Mouse (Mus musculus) intestine, postnatal 0 days (tissue): ENCODE results near the gene Tmem171. TPM values are rescaled to one million over a fixed set of nuclear protein-coding genes. Genes with fewer than 3 reads are reported as not detected.
A peak's percentile ranks its signal among the peaks of the same experiment; 100 is the strongest.

ENCODE experiments used
- ATAC-seq: fragments of 200-750 bp; cut with Nextera tagmentation; 2 replicates; pipeline ENCODE4 v1.8.0; 2017; ENCODE audit warnings: mild to moderate bottlenecking, moderate TSS enrichment, moderate library complexity
- H3K27ac ChIP-seq: fragments of 300-500 bp; sonication (generic); 2 replicates; pipeline ENCODE4 v1.5.1; 2014; ENCODE audit warnings: mild to moderate bottlenecking, low read depth, low read length, moderate library complexity
- H3K27me3 ChIP-seq: fragments of 300-500 bp; sonication (generic); replicated peaks from 2 replicates; pipeline ENCODE4 v1.6.1; 2014; ENCODE audit warnings: low read length, mixed read lengths; ENCODE audit not compliant: control insufficient read depth, insufficient read depth
- H3K36me3 ChIP-seq: fragments of 300-500 bp; sonication (generic); 2 replicates; pipeline ENCODE4 v1.6.1; 2014; ENCODE audit warnings: mild to moderate bottlenecking, moderate library complexity; ENCODE audit not compliant: control insufficient read depth, insufficient read depth
- H3K4me1 ChIP-seq: fragments of 300-500 bp; sonication (generic); replicated peaks from 2 replicates; pipeline ENCODE4 v1.6.1; 2014; ENCODE audit warnings: antibody characterized with exemption, low read length, mixed read lengths; ENCODE audit not compliant: control insufficient read depth, insufficient read depth
- H3K4me2 ChIP-seq: fragments of 300-500 bp; sonication (generic); replicated peaks from 2 replicates; pipeline ENCODE4 v1.6.1; 2014; ENCODE audit warnings: low read depth, mild to moderate bottlenecking, moderate library complexity
- H3K4me3 ChIP-seq: fragments of 300-500 bp; sonication (generic); 2 replicates; pipeline ENCODE4 v1.5.1; 2014; ENCODE audit warnings: low read depth, low read length
- H3K9ac ChIP-seq: fragments of 300-500 bp; sonication (generic); 2 replicates; pipeline ENCODE4 v1.6.1; 2014; ENCODE audit warnings: mild to moderate bottlenecking, low read depth, low read length
- H3K9me3 ChIP-seq: fragments of 300-500 bp; sonication (generic); 2 replicates; pipeline ENCODE4 v1.6.1; 2016; ENCODE audit warnings: mixed run types; ENCODE audit not compliant: control insufficient read depth
- CTCF ChIP-seq: sonication (generic); IDR thresholded peaks from 2 replicates; pipeline ENCODE4 v1.5.1; 2016; ENCODE audit warnings: low read depth, mild to moderate bottlenecking, control low read depth, antibody characterized with exemption, moderate library complexity
- WGBS: fragments of 180-500 bp; shearing (Covaris S2); extraction: QIAGEN DNeasy Blood & Tissue Kit; methylation state at CpG from one replicate; pipeline ENCODE4 v1.1.7; 2014; 5-methylcytosine and 5-hydroxymethylcytosine counted together
- polyA plus RNA-seq: library from polyadenylated mRNA; unstranded; fragments of >200 nt; fragmentation: Nextera tagmentation; extraction: Ambion mirVana; gene quantifications from 2 replicates; pipeline ENCODE4 v1.2.1, GENCODE M21; 2015

The Tmem171 gene
- polyA plus RNA-seq, 1 experiment from 2014 or later: 56.7 TPM

- Histone ChIP-seq H3K9me3 (no peaks in the 10 kb centered on the region), H3K36me3 (no peaks in the 10 kb centered on the region), H3K9ac (no peak overlapping the region), H3K4me1 (no peaks in the 10 kb centered on the region), H3K4me2 (no peak overlapping the region), H3K4me3 (no peak overlapping the region), H3K27me3 (no peaks in the 10 kb centered on the region), H3K27ac (no peak overlapping the region)
- no peak for ATAC-seq
- 36% methylated on average over 4 of the region's 4 CpGs for WGBS
- no peak for TF ChIP-seq CTCF
Measured at GRCm38 (mm10) chr13:98679631-98680041, 15.0 kb downstream of the Tmem171 start.

GRCm38 (mm10) chr13:98679230-98679629 is 15.4 kb downstream of the Tmem171 start:
- no peak for TF ChIP-seq CTCF
- no peak overlapping the region for H3K4me3 ChIP-seq
- H3K9ac ChIP-seq: no peak overlapping the region
- no peaks in the 10 kb centered on the region for H3K9me3 ChIP-seq
- H3K4me1 ChIP-seq: no peaks in the 10 kb centered on the region
- H3K27ac ChIP-seq: no peak overlapping the region
- 84% methylated on average over 1 of the region's 1 CpGs for WGBS
- no peak overlapping the region for H3K4me2 ChIP-seq
- ATAC-seq: no peak
- no peaks in the 10 kb centered on the region for H3K27me3 ChIP-seq
- no peaks in the 10 kb centered on the region for H3K36me3 ChIP-seq

- ATAC-seq: no peak
- Histone ChIP-seq H3K27ac (no peak overlapping the region), H3K36me3 (no peaks in the 10 kb centered on the region), H3K9me3 (no peaks in the 10 kb centered on the region), H3K27me3 (no peaks in the 10 kb centered on the region), H3K9ac (no peak overlapping the region), H3K4me1 (no peaks in the 10 kb centered on the region), H3K4me2 (no peak overlapping the region), H3K4me3 (no peak overlapping the region)
- 67% methylated on average over 4 of the region's 4 CpGs for WGBS
- no peak for TF ChIP-seq CTCF
Measured at GRCm38 (mm10) chr13:98673922-98674321, 20.7 kb downstream of the Tmem171 start.

GRCm38 (mm10) chr13:98669296-98669695 is 25.3 kb downstream of the Tmem171 start:
- Histone ChIP-seq H3K9me3 (no peaks in the 10 kb centered on the region), H3K4me3 (no peak overlapping the region), H3K4me2 (no peak overlapping the region), H3K9ac (no peak overlapping the region), H3K36me3 (no peaks in the 10 kb centered on the region), H3K27me3 (no peaks in the 10 kb centered on the region), H3K4me1 (peaks cover 4% of the 10 kb centered on the region), H3K27ac (no peak overlapping the region)
- WGBS: 82% methylated on average over 3 of the region's 3 CpGs
- no peak for ATAC-seq
- TF ChIP-seq CTCF: no peak

- Histone ChIP-seq H3K4me2 (no peak overlapping the region), H3K9ac (no peak overlapping the region), H3K9me3 (no peaks in the 10 kb centered on the region), H3K4me3 (no peak overlapping the region), H3K36me3 (no peaks in the 10 kb centered on the region), H3K4me1 (peaks cover 4% of the 10 kb centered on the region), H3K27ac (no peak overlapping the region), H3K27me3 (no peaks in the 10 kb centered on the region)
- no peak for TF ChIP-seq CTCF
- peak; percentile 86 for ATAC-seq
- 38% methylated on average over 3 of the region's 3 CpGs for WGBS
Measured at GRCm38 (mm10) chr13:98667316-98667715, 27.3 kb downstream of the Tmem171 start.

GRCm38 (mm10) chr13:98665240-98665639 is 29.4 kb downstream of the Tmem171 start:
- ATAC-seq: no peak
- WGBS: 80% methylated on average over 10 of the region's 10 CpGs
- H3K4me3 ChIP-seq: no peak overlapping the region
- no peak overlapping the region for H3K4me2 ChIP-seq
- H3K27ac ChIP-seq: no peak overlapping the region
- peaks cover 4% of the 10 kb centered on the region for H3K4me1 ChIP-seq
- H3K9me3 ChIP-seq: no peaks in the 10 kb centered on the region
- no peaks in the 10 kb centered on the region for H3K27me3 ChIP-seq
- H3K36me3 ChIP-seq: no peaks in the 10 kb centered on the region
- no peak for TF ChIP-seq CTCF
- H3K9ac ChIP-seq: no peak overlapping the region

GRCm38 (mm10) chr13:98662173-98662675 is 32.4 kb downstream of the Tmem171 start:
- no peaks in the 10 kb centered on the region for H3K27me3 ChIP-seq
- no peak overlapping the region for H3K27ac ChIP-seq
- no peak overlapping the region for H3K4me3 ChIP-seq
- ATAC-seq: no peak
- peaks cover 4% of the 10 kb centered on the region for H3K4me1 ChIP-seq
- H3K9me3 ChIP-seq: no peaks in the 10 kb centered on the region
- TF ChIP-seq CTCF: peak; percentile 31; the same call in 1 of the 2 replicates
- H3K36me3 ChIP-seq: no peaks in the 10 kb centered on the region
- 85% methylated on average over 4 of the region's 4 CpGs for WGBS
- no peak overlapping the region for H3K9ac ChIP-seq
- no peak overlapping the region for H3K4me2 ChIP-seq
